Mouse (Mus musculus): Measurements from ENCODE around the gene Hist1h3a.
"Not testable (repeated sequence)": the region's sequence is repeated elsewhere in the genome, so short reads cannot be mapped to it uniquely, and the experiment has no call there.

The Hist1h3a gene

GRCm38 (mm10) chr13:23740910-23741309 lies 21.3 kb downstream of the Hist1h3a start:
- peak; percentile 58 for DNase-seq (ENCODE audit: low spot score)

GRCm38 (mm10) chr13:23740256-23740840 lies 21.8 kb downstream of the Hist1h3a start:
- peak; percentile 61 for DNase-seq (ENCODE audit: low spot score)

- DNase-seq (ENCODE audit: low spot score): no peak
These were observed 22.3 kb downstream of the Hist1h3a start for GRCm38 (mm10) chr13:23739922-23740252.

GRCm38 (mm10) chr13:23739069-23739921 lies 22.9 kb downstream of the Hist1h3a start:
- peak; percentile 92 for DNase-seq (ENCODE audit: low spot score)

- DNase-seq (ENCODE audit: low spot score): peak; percentile 93
These were observed 23.5 kb downstream of the Hist1h3a start, which contains the start of gene Hist1h1c for GRCm38 (mm10) chr13:23738677-23739068. TSS of gene Hist1h1c (plus strand) at chr13:23738808.

GRCm38 (mm10) chr13:23738041-23738440 lies 24.1 kb downstream of the Hist1h3a start:
- peak; percentile 47 for DNase-seq (ENCODE audit: low spot score)

- no peak for DNase-seq (ENCODE audit: low spot score)
These were observed 25.1 kb downstream of the Hist1h3a start for GRCm38 (mm10) chr13:23737091-23737490.

GRCm38 (mm10) chr13:23732156-23732804 lies 29.9 kb downstream of the Hist1h3a start:
- DNase-seq (ENCODE audit: low spot score): peak; percentile 68

- DNase-seq (ENCODE audit: low spot score): peak; percentile 76
These were observed 31.7 kb downstream of the Hist1h3a start for GRCm38 (mm10) chr13:23730479-23730878.

GRCm38 (mm10) chr13:23729706-23730105 lies 32.5 kb downstream of the Hist1h3a start:
- no peak for DNase-seq (ENCODE audit: low spot score)

GRCm38 (mm10) chr13:23729192-23729525 lies 33.0 kb downstream of the Hist1h3a start:
- DNase-seq (ENCODE audit: low spot score): no peak

GRCm38 (mm10) chr13:23728472-23729191 lies 33.6 kb downstream of the Hist1h3a start:
- DNase-seq (ENCODE audit: low spot score): no peak

- no peak for DNase-seq (ENCODE audit: low spot score)
These were observed 37.0 kb downstream of the Hist1h3a start for GRCm38 (mm10) chr13:23725213-23725612.

- DNase-seq (ENCODE audit: low spot score): no peak
These were observed 37.9 kb downstream of the Hist1h3a start for GRCm38 (mm10) chr13:23724239-23724638.

- DNase-seq (ENCODE audit: low spot score): not testable (repeated sequence)
These were observed 44.5 kb downstream of the Hist1h3a start for GRCm38 (mm10) chr13:23717593-23718245.

GRCm38 (mm10) chr13:23717176-23717575 lies 45.0 kb downstream of the Hist1h3a start:
- DNase-seq (ENCODE audit: low spot score): no peak

- no peak for DNase-seq (ENCODE audit: low spot score)
These were observed 45.7 kb downstream of the Hist1h3a start for GRCm38 (mm10) chr13:23716261-23717042.
